Mouse (Mus musculus) spleen, adult 2 months (tissue): ENCODE results near the gene Mlxipl.

Source experiments
- CTCF ChIP-seq: fragments of 200-500 bp; IDR thresholded peaks from 2 replicates; pipeline ENCODE4 v1.5.1; 2011; ENCODE audit warnings: mild to moderate bottlenecking, inconsistent platforms; ENCODE audit not compliant: insufficient read depth, insufficient read length, insufficient replicate concordance; ENCODE audit errors: extremely low read depth
- POLR2A ChIP-seq: fragments of 200-500 bp; IDR thresholded peaks from 2 replicates; pipeline ENCODE4 v1.6.1; 2011; ENCODE audit warnings: low read depth, low read length, inconsistent platforms

DNA sequence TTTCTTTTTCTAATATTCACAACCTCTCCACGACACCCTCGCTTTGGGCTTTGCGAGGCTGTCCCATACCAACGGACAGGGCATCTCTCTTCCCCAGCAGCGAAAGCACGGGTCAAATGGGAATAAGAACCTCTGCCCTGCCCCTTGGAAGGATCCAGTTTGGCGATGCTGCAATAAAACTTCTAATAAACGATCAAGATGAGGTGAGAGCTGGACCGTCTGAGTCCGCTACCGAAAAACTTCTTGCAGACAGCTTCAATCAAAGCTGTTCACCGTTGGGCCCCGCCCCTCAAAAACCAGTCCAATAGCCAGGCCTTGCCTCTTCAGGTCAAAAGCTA lies 59.0 kb downstream of the Mlxipl start:
- TF ChIP-seq POLR2A (no peak), CTCF (no peak)
